Mouse (Mus musculus) MEL (cell line): ENCODE measurements around the gene Mycbp2. TPM values are rescaled to one million over a fixed set of nuclear protein-coding genes. Genes with fewer than 3 reads are reported as not detected.

Experiments
- DNase-seq: peaks from one replicate; pipeline ENCODE4 v3.0.0; 2011; ENCODE audit warnings: low read depth, low spot score
- H3K27ac ChIP-seq: 2 replicates; pipeline ENCODE4 v1.5.1; 2012; ENCODE audit warnings: low read depth, mild to moderate bottlenecking, control low read depth, low read length, moderate library complexity; ENCODE audit not compliant: control insufficient read depth
- H3K27me3 ChIP-seq, 2 experiments: fragments of 150-350 bp in 1 of 2; sonication (generic) in 1 of 2; 2 replicates each; pipeline ENCODE4 v1.6.1; 2012; ENCODE audit warnings: low read length in 2 of 2, mild to moderate bottlenecking in 2 of 2, improper control_type of control experiment in 1 of 2, moderate library complexity in 1 of 2; ENCODE audit not compliant: insufficient read depth in 2 of 2, control insufficient read depth in 1 of 2
- H3K36me3 ChIP-seq, 2 experiments: 2 replicates each; pipeline ENCODE4 v1.6.1; 2012 to 2014; ENCODE audit warnings: low read length in 2 of 2, improper control_type of control experiment in 1 of 2, inconsistent platforms in 1 of 2, mild to moderate bottlenecking in 1 of 2; ENCODE audit not compliant: insufficient read depth in 2 of 2, control insufficient read depth in 1 of 2
- H3K4me1 ChIP-seq, 2 experiments: fragments of 150-350 bp in 1 of 2; sonication (generic) in 1 of 2; 2 replicates each; pipeline ENCODE4 v1.6.1; 2012; ENCODE audit warnings: low read length in 2 of 2, improper control_type of control experiment in 1 of 2, mild to moderate bottlenecking in 1 of 2; ENCODE audit not compliant: insufficient read depth in 2 of 2, control insufficient read depth in 1 of 2
- H3K4me3 ChIP-seq, 2 experiments: fragments of 150-350 bp in 1 of 2; sonication (generic) in 1 of 2; 2 replicates each; pipeline ENCODE4 v1.5.1; 2012; ENCODE audit warnings: low read depth in 2 of 2, low read length in 2 of 2, mild to moderate bottlenecking in 2 of 2, moderate library complexity in 2 of 2, control low read depth in 1 of 2, improper control_type of control experiment in 1 of 2; ENCODE audit not compliant: control insufficient read depth in 1 of 2, insufficient read depth in 1 of 2
- H3K79me2 ChIP-seq: 2 replicates; pipeline ENCODE4 v1.6.1; 2012; ENCODE audit warnings: mild to moderate bottlenecking, low read length, moderate library complexity; ENCODE audit not compliant: control insufficient read depth, poor library complexity, insufficient read depth
- H3K9ac ChIP-seq: 2 replicates; pipeline ENCODE4 v1.6.1; 2012; ENCODE audit warnings: low read depth, mild to moderate bottlenecking, control low read depth, low read length, moderate library complexity; ENCODE audit not compliant: control insufficient read depth, poor library complexity, severe bottlenecking
- H3K9me3 ChIP-seq: fragments of 150-350 bp; sonication (generic); replicated peaks from 2 replicates; pipeline ENCODE4 v1.6.1; 2012; ENCODE audit warnings: mild to moderate bottlenecking, low read length, improper control_type of control experiment, moderate library complexity; ENCODE audit not compliant: insufficient read depth
- CTCF ChIP-seq, 3 experiments: IDR thresholded peaks in 2 of 3; conservative IDR thresholded peaks in 1 of 3; 2 replicates each; pipeline ENCODE4 v1.5.1; 2011 to 2012; ENCODE audit warnings: low read length in 3 of 3, low read depth in 2 of 3, mild to moderate bottlenecking in 2 of 3, improper control_type of control experiment in 1 of 3, inconsistent platforms in 1 of 3, mixed read lengths in 1 of 3, moderate library complexity in 1 of 3; ENCODE audit not compliant: control insufficient read depth in 1 of 3, insufficient read depth in 1 of 3, poor library complexity in 1 of 3, severe bottlenecking in 1 of 3
- E2F4 ChIP-seq: IDR thresholded peaks from 2 replicates; pipeline ENCODE4 v1.6.1; 2011; ENCODE audit warnings: low read depth, low read length, improper control_type of control experiment, borderline replicate concordance
- EP300 ChIP-seq, 2 experiments: IDR thresholded peaks; 2 replicates each; pipeline ENCODE4 v1.6.1; 2011; ENCODE audit warnings: improper control_type of control experiment in 2 of 2, low read length in 2 of 2, low read depth in 1 of 2, mild to moderate bottlenecking in 1 of 2
- HCFC1 ChIP-seq: IDR thresholded peaks from 2 replicates; pipeline ENCODE4 v1.6.1; 2012; ENCODE audit warnings: low read depth, mild to moderate bottlenecking, inconsistent platforms, low read length, improper control_type of control experiment, moderate library complexity
- JUND ChIP-seq: IDR thresholded peaks from 2 replicates; pipeline ENCODE4 v1.6.1; 2011; ENCODE audit warnings: low read depth, mild to moderate bottlenecking, improper control_type of control experiment, low read length
- KAT2A ChIP-seq: conservative IDR thresholded peaks from 2 replicates; pipeline ENCODE4 v1.6.1; 2012; ENCODE audit warnings: low read depth, low read length, improper control_type of control experiment, inconsistent platforms
- MAFK ChIP-seq: IDR thresholded peaks from 2 replicates; pipeline ENCODE4 v1.6.1; 2011; ENCODE audit warnings: low read depth, mild to moderate bottlenecking, low read length, improper control_type of control experiment, borderline replicate concordance
- MAX ChIP-seq: IDR thresholded peaks from 2 replicates; pipeline ENCODE4 v1.6.1; 2011; ENCODE audit warnings: low read length, improper control_type of control experiment
- MEF2A ChIP-seq: IDR thresholded peaks from 2 replicates; pipeline ENCODE4 v1.6.1; 2014; ENCODE audit warnings: low read depth, mild to moderate bottlenecking, inconsistent platforms, low read length, improper control_type of control experiment; ENCODE audit not compliant: poor library complexity, insufficient replicate concordance, severe bottlenecking; ENCODE audit errors: extremely low read depth
- MYC ChIP-seq: IDR thresholded peaks from 2 replicates; pipeline ENCODE4 v1.6.1; 2011; ENCODE audit warnings: low read depth, mild to moderate bottlenecking, low read length, improper control_type of control experiment, moderate library complexity
- NELFE ChIP-seq: IDR thresholded peaks from 2 replicates; pipeline ENCODE4 v1.6.1; 2011; ENCODE audit warnings: low read depth, low read length, improper control_type of control experiment
- POLR2A ChIP-seq, 2 experiments: IDR thresholded peaks; 2 replicates each; pipeline ENCODE4 v1.6.1; 2011 to 2012; ENCODE audit warnings: low read length in 2 of 2, mild to moderate bottlenecking in 2 of 2, control low read depth in 1 of 2, improper control_type of control experiment in 1 of 2, low read depth in 1 of 2, moderate library complexity in 1 of 2; ENCODE audit not compliant: control insufficient read depth in 1 of 2, insufficient read depth in 1 of 2, poor library complexity in 1 of 2
- POLR2AphosphoS2 ChIP-seq: IDR thresholded peaks from 2 replicates; pipeline ENCODE4 v1.6.1; 2011; ENCODE audit warnings: low read length, improper control_type of control experiment
- POLR2AphosphoS5 ChIP-seq: IDR thresholded peaks from 2 replicates; pipeline ENCODE4 v1.6.1; 2012; ENCODE audit warnings: low read depth, borderline replicate concordance, mild to moderate bottlenecking, inconsistent platforms, low read length, moderate library complexity, mixed read lengths
- RAD21 ChIP-seq: IDR thresholded peaks from 2 replicates; pipeline ENCODE4 v1.6.1; 2011; ENCODE audit warnings: mild to moderate bottlenecking, low read depth, low read length, improper control_type of control experiment
- RCOR1 ChIP-seq: IDR thresholded peaks from 2 replicates; pipeline ENCODE4 v1.6.1; 2012; ENCODE audit warnings: low read depth, mild to moderate bottlenecking, inconsistent platforms, low read length, improper control_type of control experiment
- SIN3A ChIP-seq: IDR thresholded peaks from 2 replicates; pipeline ENCODE4 v1.6.1; 2012; ENCODE audit warnings: low read length, improper control_type of control experiment, inconsistent platforms
- TAL1 ChIP-seq: IDR thresholded peaks from 2 replicates; pipeline ENCODE4 v1.6.1; 2012; ENCODE audit warnings: mild to moderate bottlenecking, inconsistent platforms, low read length, moderate library complexity, mixed read lengths
- TBP ChIP-seq: IDR thresholded peaks from 2 replicates; pipeline ENCODE4 v1.8.0; 2011; ENCODE audit warnings: low read depth, low read length, improper control_type of control experiment
- TCF12 ChIP-seq: IDR thresholded peaks from 2 replicates; pipeline ENCODE4 v1.6.1; 2014; ENCODE audit warnings: low read depth, mild to moderate bottlenecking, inconsistent platforms, low read length, improper control_type of control experiment, moderate library complexity
- UBTF ChIP-seq: IDR thresholded peaks from 2 replicates; pipeline ENCODE4 v1.6.1; 2012; ENCODE audit warnings: low read depth, mild to moderate bottlenecking, inconsistent platforms, low read length, improper control_type of control experiment, moderate library complexity, borderline replicate concordance; ENCODE audit not compliant: insufficient read depth
- USF1 ChIP-seq: IDR thresholded peaks from 2 replicates; pipeline ENCODE4 v1.6.1; 2014; ENCODE audit warnings: low read depth, mild to moderate bottlenecking, inconsistent platforms, low read length, improper control_type of control experiment, moderate library complexity
- polyA plus RNA-seq, 2 experiments: library from polyadenylated mRNA; stranded (reverse) in 1 of 2; unstranded in 1 of 2; fragments of >175 nt in 1 of 2; fragments of >200 nt in 1 of 2; gene quantifications; 2 replicates each; pipeline versions ENCODE4 v1.2.1 to v1.2.4; 2012; ENCODE audit warnings: low replicate concordance in 2 of 2, low read depth in 1 of 2; ENCODE audit not compliant: insufficient read length in 2 of 2, insufficient read depth in 1 of 2, missing spikeins in 1 of 2
- total RNA-seq: library from RNA; depleted of rRNA; stranded (reverse); fragments of 300-350 nt; gene quantifications from 2 replicates; pipeline ENCODE4 v1.2.3, GENCODE M21; 2012

The Mycbp2 gene
- total and polyA plus RNA-seq, 3 experiments, result 9.1 to 28.0 (median 23.4) TPM

DNA sequence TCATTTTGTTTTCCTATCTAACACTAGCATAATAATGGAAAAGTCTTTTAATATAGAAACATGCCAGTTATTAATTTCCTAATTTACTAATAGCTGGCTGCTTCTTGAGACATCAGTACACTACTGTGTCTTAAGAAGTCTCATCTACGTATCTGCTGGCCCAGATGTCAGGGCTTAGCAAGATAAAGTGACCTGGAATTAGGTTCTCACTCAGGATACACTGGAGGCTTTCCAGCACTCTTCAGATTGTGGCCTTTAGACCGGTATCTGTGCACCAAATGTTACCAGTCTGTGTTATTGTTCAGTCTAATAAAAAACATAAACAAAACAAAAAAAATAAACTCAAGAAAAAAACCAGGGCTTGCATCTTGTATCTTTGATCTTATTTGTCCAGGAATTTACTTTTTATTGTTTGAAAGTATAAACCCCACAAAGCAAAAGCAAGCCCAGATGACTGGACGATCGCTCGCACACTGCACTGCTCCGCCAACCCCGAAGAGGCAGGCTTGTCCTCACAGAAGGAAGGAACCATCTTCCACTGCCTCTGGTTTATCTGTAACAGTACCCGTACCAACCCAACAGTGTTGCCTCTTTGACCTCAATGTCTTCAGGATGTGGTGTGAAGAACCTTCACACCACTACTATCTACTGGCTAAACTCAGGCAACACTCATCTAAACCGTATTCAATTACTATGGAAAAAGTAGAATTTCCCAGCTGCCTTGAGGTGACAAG, 269.2 kb downstream of the Mycbp2 start:
- no peak for TF ChIP-seq EP300 (IDR thresholded peaks at IDR 0.05; ENCODE audit: low read depth in 1 of 2, low read length in 2 of 2)
- TF ChIP-seq UBTF, result no peak
- no peak for TF ChIP-seq KAT2A
- TF ChIP-seq MYC, result no peak
- no peak for TF ChIP-seq POLR2AphosphoS5
- TF ChIP-seq E2F4, result no peak
- TF ChIP-seq MEF2A, result no peak
- no peak for TF ChIP-seq HCFC1
- no peak for TF ChIP-seq POLR2A (IDR thresholded peaks at IDR 0.05; ENCODE audit: control insufficient read depth in 1 of 2, insufficient read depth in 1 of 2, low read depth in 1 of 2, low read length in 2 of 2, poor library complexity in 1 of 2)
- TF ChIP-seq TBP, result no peak
- TF ChIP-seq TAL1, result no peak
- no peak for TF ChIP-seq JUND
- no peak for TF ChIP-seq RCOR1
- TF ChIP-seq USF1, result no peak
- no peak for TF ChIP-seq TCF12
- TF ChIP-seq MAFK, result no peak
- TF ChIP-seq NELFE, result no peak
- no peak overlapping the region for H3K27ac ChIP-seq
- H3K4me1 ChIP-seq, result no peaks in the 10 kb centered on the region
- H3K9me3 ChIP-seq, result no peaks in the 10 kb centered on the region
- H3K36me3 ChIP-seq, result peaks cover 0 to 4% of the 10 kb centered on the region in 2 experiments; a peak in 2 of 4 replicates
- H3K9ac ChIP-seq, result no peak overlapping the region
- no peak overlapping the region for H3K4me3 ChIP-seq
- H3K27me3 ChIP-seq, result no peaks in the 10 kb centered on the region
- H3K79me2 ChIP-seq, result no peaks in the 10 kb centered on the region; the same call in 1 of the 2 replicates
- DNase-seq, result no peak

DNA sequence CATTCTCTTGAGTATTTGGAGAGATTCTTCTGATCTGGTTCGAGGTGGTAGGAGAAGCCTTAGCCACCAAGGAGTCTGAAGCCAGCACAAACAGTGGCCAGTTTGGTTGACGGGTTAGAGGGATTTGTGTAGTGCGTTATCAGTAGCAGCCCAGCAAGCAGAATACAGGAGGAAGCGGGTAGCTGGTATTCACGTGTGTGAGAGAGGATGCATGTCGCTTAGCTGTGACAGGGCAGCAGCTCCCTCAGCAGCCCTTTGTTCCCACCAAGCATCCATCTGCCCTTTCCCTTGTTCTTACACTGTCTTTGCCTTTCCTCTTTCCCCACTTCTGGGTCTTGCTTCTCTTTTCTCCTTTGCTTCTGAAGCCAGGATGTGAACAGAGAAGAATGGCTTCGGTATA, 271.4 kb downstream of the Mycbp2 start:
- H3K27ac ChIP-seq, result no peak overlapping the region
- H3K79me2 ChIP-seq, result peaks cover 2% of the 10 kb centered on the region; the same call in 1 of the 2 replicates
- H3K9me3 ChIP-seq, result no peaks in the 10 kb centered on the region
- TF ChIP-seq SIN3A, result no peak
- no peak for TF ChIP-seq MAX
- TF ChIP-seq HCFC1, result no peak
- no peak for TF ChIP-seq RAD21
- no peak for TF ChIP-seq KAT2A
- TF ChIP-seq CTCF (IDR thresholded peaks at IDR 0.05 in 2 of 3, conservative IDR thresholded peaks at IDR 0.05 in 1 of 3; ENCODE audit: control insufficient read depth in 1 of 3, insufficient read depth in 1 of 3, low read depth in 2 of 3, low read length in 3 of 3, poor library complexity in 1 of 3, severe bottlenecking in 1 of 3), result no peak
- TF ChIP-seq RCOR1, result no peak
- TF ChIP-seq EP300 (IDR thresholded peaks at IDR 0.05; ENCODE audit: low read depth in 1 of 2, low read length in 2 of 2), result no peak
- no peak for TF ChIP-seq POLR2AphosphoS2
- no peak for TF ChIP-seq TBP
- no peaks in the 10 kb centered on the region; a peak in 2 of 4 replicates for H3K36me3 ChIP-seq
- no peaks in the 10 kb centered on the region for H3K4me1 ChIP-seq
- no peak for DNase-seq
- H3K4me3 ChIP-seq, result no peak overlapping the region
- no peaks in the 10 kb centered on the region for H3K27me3 ChIP-seq
- H3K9ac ChIP-seq, result no peak overlapping the region
